ENCODE assay signal across 10 mouse cellular contexts in genomic region chr2:118114671-118115070, GRCm38 (mm10). TPM values are rescaled to one million over a fixed set of nuclear protein-coding genes. Genes with fewer than 3 reads are reported as not detected.
A peak's percentile ranks its signal among the peaks of the same experiment; 100 is the strongest.
DNase-seq lines count a peak whose midpoint lies in the region; ATAC-seq and TF ChIP-seq lines count a peak whose summit lies in the region.
"Had no signal": no experiment of that assay in that cellular context is flagged by ENCODE, and none has a peak within 500 bp of the region (broad histone marks: within the 10 kb centered on the region; RNA-seq: fewer than 3 reads in every experiment).

No protein-coding gene starts in this region.

- no peak for TF ChIP-seq EP300 in lung, postnatal 0 days (IDR thresholded peaks at IDR 0.05)

- DNase-seq in heart, postnatal 14 days = no peak
- no peak for DNase-seq in lung, postnatal 0 days (ENCODE audit: low spot score)
- DNase-seq in lung, adult 18-20 months = no peak
- no peak for DNase-seq in layer of hippocampus, postnatal 10 days (ENCODE audit: low spot score in 2 of 2)
- DNase-seq in ovary, postnatal 14 days (ENCODE audit: low spot score) = no peak

- no peak for ATAC-seq in heart, embryonic 12.5 days (ENCODE audit: insufficient number of reproducible peaks, low FRiP score)
- no peak for ATAC-seq in lung, postnatal 0 days
- no peak for ATAC-seq in hindbrain, embryonic 15.5 days (ENCODE audit: low FRiP score, low read depth)
- ATAC-seq in stomach, embryonic 14.5 days (ENCODE audit: insufficient number of reproducible peaks, insufficient read depth, low FRiP score, low read depth) = no peak
- ATAC-seq: inflammation-experienced regulatory T-cells, adult 6 months had no signal

- H3K27ac ChIP-seq in heart, embryonic 12.5 days (ENCODE audit: poor library complexity, severe bottlenecking) = no peak overlapping the region
- no peak overlapping the region for H3K27ac ChIP-seq in lung, postnatal 0 days (ENCODE audit: low read length)
- H3K27ac ChIP-seq in hindbrain, embryonic 15.5 days (replicated peaks) = no peak overlapping the region
- no peak overlapping the region for H3K27ac ChIP-seq in stomach, embryonic 14.5 days (ENCODE audit: low read length)
- H3K27ac ChIP-seq: liver, embryonic 15.5 days had no signal

- peaks cover 26% of the 10 kb centered on the region for H3K4me1 ChIP-seq in heart, embryonic 12.5 days (replicated peaks)
- H3K4me1 ChIP-seq in lung, postnatal 0 days (ENCODE audit: insufficient read depth, low read depth, low read length) = peaks cover 4% of the 10 kb centered on the region
- H3K4me1 ChIP-seq in hindbrain, embryonic 15.5 days (replicated peaks) = peaks cover 49% of the 10 kb centered on the region
- 0 out of 2 replicates have a peak, but pooled peaks cover 2% of the 10 kb centered on the region for H3K4me1 ChIP-seq in stomach, embryonic 14.5 days (ENCODE audit: control insufficient read depth, insufficient read depth, low read length)

- peaks cover 42% of the 10 kb centered on the region for H3K36me3 ChIP-seq in heart, embryonic 12.5 days
- H3K36me3 ChIP-seq in lung, postnatal 0 days (ENCODE audit: insufficient read depth, low read length) = peaks cover 23% of the 10 kb centered on the region
- H3K36me3 ChIP-seq in hindbrain, embryonic 15.5 days = no peaks in the 10 kb centered on the region
- H3K36me3 ChIP-seq in stomach, embryonic 14.5 days (ENCODE audit: control insufficient read depth, insufficient read depth, low read length) = peaks cover 46% of the 10 kb centered on the region
- H3K36me3 ChIP-seq: liver, embryonic 15.5 days had no signal

- H3K4me2 ChIP-seq in heart, embryonic 12.5 days = peak overlapping the region; percentile 75
- peak overlapping the region; percentile 81 for H3K4me2 ChIP-seq in lung, postnatal 0 days (replicated peaks; ENCODE audit: low read depth, low read length)
- H3K4me2 ChIP-seq in hindbrain, embryonic 15.5 days = peak overlapping the region; percentile 97; the same call in 1 of the 2 replicates
- peak overlapping the region; percentile 87 for H3K4me2 ChIP-seq in stomach, embryonic 14.5 days (replicated peaks; ENCODE audit: low read depth, low read length)
- H3K4me2 ChIP-seq: liver, embryonic 15.5 days had no signal

- no peak overlapping the region for H3K9ac ChIP-seq in heart, embryonic 12.5 days
- 0 out of 2 replicates have a peak overlapping the region, but pooled peaks have one; percentile 73 for H3K9ac ChIP-seq in lung, postnatal 0 days (replicated peaks; ENCODE audit: low read depth)
- H3K9ac ChIP-seq in hindbrain, embryonic 15.5 days = no peak overlapping the region
- no peak overlapping the region for H3K9ac ChIP-seq in stomach, embryonic 14.5 days (replicated peaks; ENCODE audit: low read depth, low read length)
- H3K9ac ChIP-seq: liver, embryonic 15.5 days had no signal

- WGBS in heart, embryonic 12.5 days = 75% methylated on average over 10 of the region's 10 CpGs
- 55% methylated on average over 10 of the region's 10 CpGs for WGBS in lung, postnatal 0 days
- 67% methylated on average over 10 of the region's 10 CpGs for whole genome bisulfite sequencing in hindbrain, embryonic 15.5 days
- WGBS in stomach, embryonic 14.5 days = 79% methylated on average over 10 of the region's 10 CpGs

- intact Hi-C loops in heart, postnatal 14 days (cut with DNase I) = loop anchor here (5.0 kb wide), 2 partner anchors 77 to 133 kb away; no protein-coding TSS in a partner anchor

- H3K4me3 ChIP-seq in heart, embryonic 12.5 days = peak overlapping the region; percentile 55
- H3K4me3 ChIP-seq in lung, postnatal 0 days (ENCODE audit: low read depth, low read length) = peak overlapping the region; percentile 68
- no peak overlapping the region for H3K4me3 ChIP-seq in hindbrain, embryonic 15.5 days
- H3K4me3 ChIP-seq in stomach, embryonic 14.5 days (ENCODE audit: low read depth, low read length) = peak overlapping the region; percentile 66

- no peak for TF ChIP-seq CTCF in lung, postnatal 0 days (IDR thresholded peaks at IDR 0.05)

- H3K27me3 ChIP-seq in heart, embryonic 12.5 days (replicated peaks) = no peaks in the 10 kb centered on the region
- H3K27me3 ChIP-seq in lung, postnatal 0 days (replicated peaks; ENCODE audit: insufficient read depth, low read length) = no peaks in the 10 kb centered on the region
- peaks cover 10% of the 10 kb centered on the region for H3K27me3 ChIP-seq in hindbrain, embryonic 15.5 days
- no peaks in the 10 kb centered on the region for H3K27me3 ChIP-seq in stomach, embryonic 14.5 days (ENCODE audit: control insufficient read depth, insufficient read depth, low read length)

- 0 out of 2 replicates have a peak, but pooled peaks cover under 1% of the 10 kb centered on the region for H3K9me3 ChIP-seq in heart, embryonic 12.5 days (replicated peaks)
- H3K9me3 ChIP-seq in lung, postnatal 0 days (ENCODE audit: low read length) = no peaks in the 10 kb centered on the region
- no peaks in the 10 kb centered on the region for H3K9me3 ChIP-seq in hindbrain, embryonic 15.5 days
- no peaks in the 10 kb centered on the region for H3K9me3 ChIP-seq in stomach, embryonic 14.5 days (ENCODE audit: control insufficient read depth, low read depth, low read length)
- H3K9me3 ChIP-seq: liver, embryonic 15.5 days had no signal

RNA-seq across cellular contexts. Expression of gene Thbs1, which starts 3.0 kb away (rescaled TPM):
- 110 and 117 TPM in 2 replicates for polyA plus RNA-seq in heart, embryonic 12.5 days (2016; fragmentation: Nextera tagmentation; extraction: Ambion mirVana)
- 10 to 100 TPM; 20.3 to 24.0 TPM for total RNA-seq in heart, postnatal 14 days (2021)
- 50.8 and 57.5 TPM in 2 replicates for polyA plus RNA-seq in lung, postnatal 0 days (2015; fragmentation: Nextera tagmentation; extraction: Ambion mirVana)
- polyA plus RNA-seq in hindbrain, embryonic 15.5 days (2015; fragmentation: Nextera tagmentation; extraction: Ambion mirVana) = 6.4 and 6.9 TPM in 2 replicates
- 63.4 and 73.9 TPM in 2 replicates for polyA plus RNA-seq in stomach, embryonic 14.5 days (2014; fragmentation: Nextera tagmentation; extraction: Ambion mirVana)
- total RNA-seq in layer of hippocampus, postnatal 10 days (2021) = 1 to 10 TPM; 7.7 to 9.2 TPM
